Mouse (Mus musculus): ENCODE results near the gene Evi5l.

DNA sequence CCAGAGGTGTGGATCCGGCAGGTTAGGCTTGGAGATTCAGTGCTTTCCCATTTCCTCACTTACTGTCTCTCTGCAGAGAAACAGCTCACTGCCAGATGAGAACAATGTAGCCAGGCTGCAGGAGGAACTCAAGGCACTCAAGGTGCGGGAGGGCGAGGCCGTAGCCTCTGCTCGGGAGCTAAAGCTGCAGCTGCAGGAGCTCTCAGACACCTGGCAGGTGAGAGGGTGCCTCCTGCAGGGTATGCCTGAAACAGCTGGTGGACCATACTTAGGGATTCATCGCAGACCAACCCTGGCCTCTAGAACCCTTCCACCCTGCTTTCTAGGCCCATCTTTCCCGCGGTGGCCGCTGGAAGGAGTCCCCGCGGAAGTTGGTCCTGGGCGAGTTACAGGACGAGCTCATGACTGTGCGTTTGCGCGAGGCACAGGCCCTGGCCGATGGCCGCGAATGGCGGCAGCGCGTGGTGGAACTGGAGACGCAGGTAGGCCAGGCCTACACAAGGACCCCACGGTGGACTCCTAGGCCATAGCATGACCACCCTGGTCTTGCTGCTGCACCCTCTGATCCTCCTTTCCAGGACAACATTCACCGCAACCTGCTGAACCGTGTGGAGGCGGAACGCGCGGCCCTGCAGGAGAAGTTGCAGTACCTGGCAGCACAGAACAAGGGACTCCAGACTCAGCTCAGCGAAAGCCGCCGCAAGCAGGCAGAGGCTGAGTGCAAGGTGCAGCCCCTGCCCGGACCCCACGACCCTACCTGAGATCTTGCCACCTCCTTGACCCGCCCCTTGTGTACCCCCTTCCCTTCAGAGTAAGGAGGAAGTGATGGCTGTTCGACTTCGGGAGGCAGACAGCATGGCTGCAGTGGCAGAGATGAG lies 39.1 kb downstream of the Evi5l start:
- TF ChIP-seq CTCF (IDR thresholded peaks at IDR 0.05; ENCODE audit: insufficient read depth, low read length) (no peak), POLR2A (IDR thresholded peaks at IDR 0.05; ENCODE audit: borderline replicate concordance, extremely low read depth, low read depth, low read length) (no peak)

Measured in lung, adult 2 months (tissue).